Mouse (Mus musculus) splenic B cell, adult 2 months (primary cell): Measurements from ENCODE around the gene Ak3.
A peak's percentile ranks its signal among the peaks of the same experiment; 100 is the strongest.

ENCODE experiments used
- DNase-seq: peaks from one replicate; pipeline ENCODE4 v3.0.0-alpha.2; 2011; ENCODE audit warnings: low read depth, low spot score
- H3K27me3 ChIP-seq: 2 replicates; pipeline ENCODE4 v1.6.1; 2012; ENCODE audit warnings: mild to moderate bottlenecking, low read length, moderate library complexity, mixed read lengths; ENCODE audit not compliant: control insufficient read depth, poor library complexity, insufficient read depth, severe bottlenecking
- H3K36me3 ChIP-seq: 2 replicates; pipeline ENCODE4 v1.6.1; 2012; ENCODE audit warnings: mild to moderate bottlenecking, low read length, moderate library complexity, mixed read lengths; ENCODE audit not compliant: control insufficient read depth, poor library complexity, insufficient read depth, severe bottlenecking

The Ak3 gene

DNA sequence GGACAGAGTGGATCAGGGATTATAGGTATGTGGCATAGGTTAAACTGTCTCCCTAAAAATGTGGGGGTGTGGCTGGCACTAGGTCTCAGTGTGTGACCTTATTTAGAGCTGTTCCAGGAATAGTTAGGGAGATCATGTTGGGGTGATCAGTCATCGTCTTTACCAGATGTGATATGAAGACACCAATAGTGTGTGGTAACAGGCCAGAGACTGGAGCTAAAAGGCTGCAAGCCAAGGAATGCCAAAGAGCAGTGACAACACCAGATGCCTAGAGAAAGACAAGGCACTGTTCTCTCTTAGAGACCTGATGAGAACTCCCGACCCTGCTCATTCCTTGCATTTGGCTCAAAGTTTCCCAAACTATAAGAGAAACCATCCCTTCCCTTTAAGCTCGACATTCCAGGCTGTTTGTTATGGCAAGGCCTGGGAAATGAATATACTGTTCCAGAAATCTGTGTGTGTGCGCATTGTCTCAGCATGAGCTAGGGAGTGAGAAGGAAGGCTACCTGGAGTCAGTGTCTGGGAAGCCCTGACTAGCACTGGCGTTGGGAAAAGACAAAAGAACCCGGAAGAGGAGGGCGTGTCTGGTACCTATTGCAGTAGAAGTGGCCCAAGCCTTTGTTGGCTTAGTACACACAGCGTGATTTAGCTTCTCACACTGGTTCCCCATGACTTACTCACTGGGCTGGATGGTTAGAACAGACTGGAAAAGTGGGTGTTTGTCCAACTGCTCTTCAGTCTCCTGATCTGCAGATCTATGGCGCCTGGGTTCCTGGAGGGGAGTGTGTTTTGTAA lies 2.6 kb upstream of the Ak3 start:
- no peaks in the 10 kb centered on the region for H3K36me3 ChIP-seq
- no peak for DNase-seq
- no peaks in the 10 kb centered on the region for H3K27me3 ChIP-seq

DNA sequence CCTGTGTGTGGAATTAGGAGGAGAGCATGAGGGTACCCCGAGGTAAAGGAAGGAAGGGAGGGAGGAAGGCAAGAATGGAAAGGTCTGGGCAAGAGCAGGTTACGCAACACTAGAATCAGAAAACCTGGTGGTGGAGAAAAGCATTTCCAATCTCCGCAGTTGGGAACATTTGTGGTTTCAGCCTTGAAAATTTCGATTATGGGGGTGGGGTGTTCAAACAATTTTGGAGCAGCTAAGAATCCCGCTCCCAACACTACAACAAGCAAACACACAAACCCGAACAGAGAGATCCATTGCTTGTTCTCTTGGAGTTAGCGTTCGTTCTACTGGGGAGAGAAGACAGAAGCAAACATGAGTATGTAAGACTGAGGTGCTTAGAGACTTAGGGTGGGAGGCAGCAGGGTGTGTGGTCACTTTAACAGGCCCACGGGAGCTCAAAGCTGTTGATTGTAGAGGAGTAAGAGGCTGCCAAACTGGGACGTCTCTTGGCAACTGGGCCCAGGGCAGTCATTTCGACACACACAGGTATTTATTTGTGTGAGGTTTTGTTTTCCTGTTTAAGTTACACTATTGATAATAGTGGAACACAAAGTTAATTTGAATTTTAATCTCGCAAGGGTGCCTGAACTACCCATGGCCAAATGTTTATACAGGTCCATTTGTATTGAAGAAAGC lies 1.8 kb upstream of the Ak3 start:
- Histone ChIP-seq H3K36me3 (no peaks in the 10 kb centered on the region), H3K27me3 (no peaks in the 10 kb centered on the region)
- no peak for DNase-seq

DNA sequence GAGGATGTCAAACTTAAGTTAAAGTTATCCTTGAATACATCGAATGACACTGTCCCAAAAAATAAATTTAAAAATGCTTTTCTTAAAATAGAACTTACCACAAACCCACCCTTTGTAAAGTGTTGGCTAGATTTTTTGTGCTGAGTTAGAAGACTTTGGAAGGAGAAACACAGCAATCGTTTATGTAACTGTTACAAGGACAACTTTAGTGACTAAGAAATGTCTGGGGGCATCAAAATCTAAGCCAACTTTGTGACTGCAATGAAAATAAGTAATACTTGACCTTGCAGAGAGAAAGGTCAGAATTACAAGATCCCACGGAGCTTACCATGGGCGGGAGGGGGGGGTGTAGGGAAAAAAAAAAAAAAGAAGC lies 814 bp downstream of the Ak3 start:
- H3K27me3 ChIP-seq: no peaks in the 10 kb centered on the region
- DNase-seq: no peak
- no peaks in the 10 kb centered on the region for H3K36me3 ChIP-seq

DNA sequence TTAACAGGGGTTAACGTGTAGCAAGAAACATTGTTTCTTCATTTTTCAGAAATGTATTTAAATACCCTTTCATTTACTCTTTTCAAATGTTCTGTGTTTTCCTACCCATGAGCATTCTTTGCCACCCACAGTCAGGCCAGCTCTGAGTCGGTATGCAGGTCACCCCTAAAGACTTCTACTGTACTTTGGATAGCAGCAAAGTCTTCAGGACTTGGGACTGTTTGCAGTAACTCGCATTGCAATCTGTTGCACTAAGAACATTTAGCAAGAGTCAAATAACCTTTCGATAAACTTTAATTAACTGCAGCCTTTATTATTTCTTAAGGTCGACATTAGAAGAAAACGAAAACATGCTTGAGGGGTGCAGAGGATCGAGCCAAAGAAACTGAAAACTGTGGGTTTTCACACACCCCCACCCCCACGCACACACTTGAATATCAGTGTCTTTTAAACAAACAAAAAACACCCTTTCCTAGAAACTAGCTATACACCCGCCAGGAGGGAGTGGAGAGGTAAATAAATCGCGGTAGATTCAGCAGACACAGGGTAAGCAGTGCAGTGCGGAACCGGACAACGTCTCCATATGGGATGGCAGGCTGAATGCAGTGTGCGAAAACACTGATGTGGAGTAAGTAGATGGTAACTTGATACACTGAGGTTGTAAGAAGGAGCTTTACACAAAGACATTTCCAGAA lies 1.7 kb downstream of the Ak3 start:
- no peaks in the 10 kb centered on the region for H3K27me3 ChIP-seq
- no peak for DNase-seq
- H3K36me3 ChIP-seq: no peaks in the 10 kb centered on the region

DNA sequence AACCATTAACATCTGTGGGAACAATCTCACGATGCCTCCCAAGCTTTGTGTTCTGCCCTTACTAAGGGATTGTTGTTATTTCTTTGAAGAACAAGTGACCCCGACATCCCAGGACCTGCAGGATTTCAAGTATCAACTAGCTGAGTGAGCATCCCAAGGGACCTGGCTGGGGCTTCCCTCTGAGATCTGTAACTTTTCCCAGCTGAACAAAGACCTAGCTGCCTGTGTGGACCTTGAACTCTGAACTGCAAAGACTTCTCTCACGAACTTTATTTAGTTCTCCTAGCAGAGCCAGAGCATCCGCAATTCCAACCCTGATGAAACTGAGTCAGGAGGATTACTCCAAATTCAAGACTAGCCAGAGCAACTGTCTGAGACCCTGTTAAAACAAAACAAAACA lies 2.4 kb downstream of the Ak3 start:
- DNase-seq: no peak
- Histone ChIP-seq H3K27me3 (no peaks in the 10 kb centered on the region), H3K36me3 (no peaks in the 10 kb centered on the region)

DNA sequence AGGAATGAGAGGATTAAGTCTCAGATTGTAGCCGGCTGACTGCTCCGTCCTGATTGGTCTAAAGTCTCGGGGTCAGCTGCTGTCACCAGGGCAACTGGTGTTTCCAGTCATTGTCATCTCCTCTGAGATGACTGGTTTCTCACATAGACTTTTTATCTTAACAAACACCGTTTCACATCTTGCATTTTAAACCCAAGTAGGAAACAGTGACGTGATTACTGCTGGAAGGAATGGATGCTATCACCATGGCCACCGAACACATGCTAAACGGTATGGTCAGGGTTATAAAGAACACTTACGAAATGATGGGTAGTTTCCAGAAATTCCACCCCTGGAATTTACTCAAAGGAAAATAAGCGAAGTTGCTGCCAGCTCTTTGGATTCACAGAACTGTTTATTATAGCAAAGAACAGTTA lies 3.4 kb downstream of the Ak3 start:
- no peaks in the 10 kb centered on the region for H3K27me3 ChIP-seq
- DNase-seq: no peak
- H3K36me3 ChIP-seq: no peaks in the 10 kb centered on the region

DNA sequence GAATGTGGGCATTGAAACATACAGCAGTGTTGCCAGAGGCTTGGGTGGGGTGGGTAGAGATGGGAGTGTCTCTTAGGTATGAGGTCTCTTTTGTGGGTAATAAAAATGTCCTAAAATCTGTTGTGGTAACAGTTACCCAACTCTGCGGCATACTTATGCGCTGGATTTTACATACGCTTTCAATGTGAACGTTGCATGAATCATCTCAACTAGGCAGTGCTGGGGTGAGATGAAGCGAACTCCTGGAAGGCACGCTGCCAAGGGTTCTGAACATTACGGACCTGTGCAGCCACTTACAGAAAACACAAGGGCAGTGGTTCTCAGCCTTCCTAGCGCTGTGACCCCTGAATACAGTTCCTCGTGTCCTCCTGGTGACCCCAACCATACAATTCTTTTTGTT lies 5.1 kb downstream of the Ak3 start:
- no peak for DNase-seq
- Histone ChIP-seq H3K27me3 (no peaks in the 10 kb centered on the region), H3K36me3 (no peaks in the 10 kb centered on the region)

DNA sequence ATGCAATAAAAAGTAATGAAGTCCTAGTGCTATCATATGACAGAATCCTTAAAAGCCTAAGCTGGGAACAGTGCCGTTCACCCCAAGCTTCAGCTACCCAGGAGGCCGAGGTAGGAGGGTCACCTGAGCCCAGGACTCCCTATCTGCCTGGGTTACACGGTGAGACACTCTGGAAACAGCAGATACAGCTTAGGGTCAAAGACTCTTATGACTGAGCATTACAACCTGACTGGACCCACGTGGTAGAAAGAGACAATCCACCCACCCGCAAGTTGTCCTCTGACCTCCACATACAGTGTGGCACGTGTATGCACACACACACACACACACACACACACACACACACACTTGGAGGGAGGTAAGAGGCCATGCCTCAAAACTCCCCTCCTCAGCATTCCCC lies 5.6 kb downstream of the Ak3 start:
- Histone ChIP-seq H3K27me3 (no peaks in the 10 kb centered on the region), H3K36me3 (no peaks in the 10 kb centered on the region)
- DNase-seq: no peak

DNA sequence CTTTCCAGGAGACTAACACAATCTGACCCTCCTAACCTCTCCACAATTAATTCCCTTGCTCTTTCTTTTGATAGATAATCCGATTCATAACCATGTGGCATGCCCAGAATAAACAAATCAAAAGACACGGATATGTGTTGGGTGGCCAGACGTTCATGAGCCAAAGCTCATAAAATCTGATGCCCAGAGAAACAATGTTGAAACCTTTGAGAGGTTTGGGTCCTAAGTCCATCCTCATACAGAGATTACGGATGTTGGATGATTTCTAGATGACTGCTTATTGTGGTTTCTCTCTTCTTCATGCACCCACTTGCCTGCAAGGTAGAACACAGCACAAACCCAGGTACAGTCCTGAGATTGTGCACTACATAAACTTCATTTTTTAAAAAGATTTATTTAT lies 7.6 kb downstream of the Ak3 start:
- DNase-seq: no peak
- Histone ChIP-seq H3K36me3 (no peaks in the 10 kb centered on the region), H3K27me3 (no peaks in the 10 kb centered on the region)

DNA sequence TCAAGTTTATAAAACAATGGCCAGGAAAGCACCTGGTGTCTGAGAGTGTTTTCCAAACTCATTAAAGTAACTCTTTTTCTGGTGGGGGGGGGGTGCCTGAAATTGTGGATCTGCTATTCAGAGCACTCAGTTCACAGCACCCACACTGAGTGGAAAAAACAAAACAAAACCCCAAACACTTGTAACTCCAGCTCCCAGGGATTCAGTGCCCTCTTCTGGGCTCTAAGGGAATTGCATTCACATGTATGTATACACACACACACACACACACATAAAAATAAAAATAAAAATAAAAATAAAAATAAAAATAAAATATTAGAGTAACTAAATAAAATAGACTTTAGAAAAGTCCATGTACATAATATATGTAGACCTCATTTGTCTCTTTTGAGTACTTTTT lies 8.4 kb downstream of the Ak3 start:
- H3K36me3 ChIP-seq: no peaks in the 10 kb centered on the region
- peak; percentile 16 for DNase-seq
- H3K27me3 ChIP-seq: no peaks in the 10 kb centered on the region

DNA sequence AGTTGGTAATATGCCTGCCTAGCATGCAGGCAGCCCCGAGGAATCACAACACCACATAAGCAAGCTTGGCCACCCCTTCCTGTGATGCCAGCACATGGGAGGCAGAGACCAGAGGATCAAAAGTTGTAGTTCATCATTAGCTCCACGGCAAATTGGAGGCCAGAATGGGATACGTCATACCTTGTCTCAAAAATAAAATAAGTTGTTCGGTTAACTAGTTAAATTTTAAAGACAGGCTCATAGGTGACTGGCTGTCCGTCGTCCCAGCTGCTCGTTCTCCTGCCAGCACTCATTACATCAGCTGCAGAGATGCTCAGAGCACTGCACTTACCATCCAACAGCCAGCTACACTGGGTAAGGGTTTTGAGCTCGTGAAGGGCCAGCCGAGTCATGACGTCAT lies 10.2 kb downstream of the Ak3 start:
- H3K36me3 ChIP-seq: no peaks in the 10 kb centered on the region
- no peaks in the 10 kb centered on the region for H3K27me3 ChIP-seq
- DNase-seq: no peak

DNA sequence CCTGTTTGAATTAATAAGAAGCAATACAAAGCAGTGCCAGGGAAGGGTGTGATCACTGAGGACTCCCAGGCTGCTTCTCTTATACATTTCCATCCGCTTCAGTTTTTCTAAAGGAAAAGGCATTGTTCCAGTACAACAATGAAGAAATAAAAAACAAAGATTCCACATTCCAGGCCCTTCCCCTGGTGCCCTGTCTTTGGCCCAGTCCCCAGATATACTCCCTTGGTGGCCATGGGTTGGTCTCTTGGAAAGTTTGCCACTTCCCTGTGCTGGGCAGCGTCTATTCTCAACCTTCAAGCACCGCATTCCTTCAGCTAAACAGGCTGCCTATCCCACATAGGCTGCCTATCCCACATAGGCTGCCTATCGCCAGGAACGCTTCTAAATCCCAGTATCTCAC lies 10.7 kb downstream of the Ak3 start:
- DNase-seq: no peak
- no peaks in the 10 kb centered on the region for H3K27me3 ChIP-seq
- no peaks in the 10 kb centered on the region for H3K36me3 ChIP-seq

DNA sequence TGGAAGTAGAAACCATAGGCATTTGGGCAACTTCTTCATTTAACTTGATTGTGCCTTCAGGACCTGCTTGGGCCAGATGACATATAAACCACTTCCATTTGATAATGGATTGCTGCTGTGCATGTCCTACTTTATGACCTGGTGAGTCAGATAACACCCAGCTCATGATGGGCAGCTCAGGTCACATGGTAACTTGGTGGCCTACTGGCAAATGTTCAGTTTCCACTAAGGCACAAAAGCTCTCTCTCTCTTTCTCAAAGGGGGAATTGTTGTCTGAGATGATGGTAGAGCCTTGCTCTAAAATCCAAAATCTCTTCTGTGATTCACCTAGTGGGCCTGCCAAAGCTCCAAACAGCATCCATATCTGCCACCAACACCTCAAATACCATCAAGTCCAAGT lies 15.1 kb downstream of the Ak3 start:
- DNase-seq: no peak
- no peaks in the 10 kb centered on the region for H3K27me3 ChIP-seq
- H3K36me3 ChIP-seq: no peaks in the 10 kb centered on the region

DNA sequence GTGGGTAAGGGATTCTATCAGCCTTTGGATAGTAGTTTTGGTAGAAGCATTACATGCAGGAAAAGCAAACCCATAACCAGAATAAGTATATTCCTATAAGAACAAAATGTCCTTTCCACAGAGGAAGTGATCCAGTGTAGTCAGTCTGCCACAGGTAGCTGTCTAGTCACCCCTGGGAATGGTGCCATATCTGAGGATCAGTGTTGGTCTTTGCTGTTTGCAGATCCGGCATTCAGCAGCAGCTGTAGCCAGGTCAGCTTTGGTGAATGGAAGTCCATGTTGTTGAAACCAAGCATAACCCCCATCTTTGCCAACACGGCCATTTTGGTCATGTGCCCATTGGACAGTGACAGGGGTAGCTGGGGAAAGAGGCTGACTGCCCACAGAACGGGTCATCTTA lies 16.0 kb downstream of the Ak3 start:
- no peaks in the 10 kb centered on the region for H3K27me3 ChIP-seq
- H3K36me3 ChIP-seq: no peaks in the 10 kb centered on the region
- no peak for DNase-seq

DNA sequence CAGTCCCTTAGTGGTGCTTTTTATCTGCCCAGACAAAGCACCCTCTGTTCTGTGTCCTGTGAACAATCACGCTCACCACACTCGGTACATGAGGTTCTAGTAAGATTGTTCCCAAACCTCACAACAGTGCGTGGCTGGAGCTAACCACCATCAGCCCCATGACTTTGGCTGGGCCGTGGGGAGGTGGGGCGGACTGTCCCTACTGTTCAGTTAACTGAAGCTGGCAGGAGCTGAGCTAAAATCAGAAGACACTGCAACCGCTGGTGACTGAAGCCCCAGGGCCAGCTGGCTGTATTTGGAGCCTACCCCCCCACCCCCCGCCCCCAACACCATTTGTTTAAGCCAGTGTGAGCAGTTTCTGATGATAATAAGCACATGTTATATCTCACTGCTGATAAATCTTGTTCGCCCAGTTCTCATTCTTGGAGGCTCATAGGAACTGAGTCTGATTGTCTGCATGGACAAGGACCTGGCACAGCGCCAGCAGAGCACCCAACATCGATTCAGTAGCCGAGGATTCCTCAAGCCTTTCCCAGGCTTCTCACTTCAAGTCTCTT lies 23.3 kb downstream of the Ak3 start:
- H3K27me3 ChIP-seq: no peaks in the 10 kb centered on the region
- H3K36me3 ChIP-seq: peaks cover 2% of the 10 kb centered on the region; the same call in 1 of the 2 replicates
- no peak for DNase-seq
